Mouse (Mus musculus): ENCODE results near the gene Htr6.

- TF ChIP-seq CTCF (IDR thresholded peaks at IDR 0.05; ENCODE audit: borderline replicate concordance, control insufficient read depth, extremely low read depth, insufficient read depth, low read length, poor library complexity) (no peak), POLR2A (IDR thresholded peaks at IDR 0.05; ENCODE audit: control insufficient read depth, extremely low read depth, insufficient read depth, low read length, poor library complexity) (no peak)
Observed at GRCm38 (mm10) chr4:139122557-139122956, 47.2 kb upstream of the Htr6 start.
